Mouse (Mus musculus) gastrocnemius, postnatal 14 days (tissue): ENCODE measurements at regions not wholly inside any gene's neighbourhood (a gene's known extent, or its start where the extent isn't known, plus 50 kb on each side); places are given as distances from the start of the nearest gene placed in this dataset.

Experiments
- DNase-seq: peaks from one replicate; pipeline ENCODE4 v3.0.0; 2021; ENCODE audit warnings: mixed read lengths
- intact Hi-C: fragments of 180-260 bp; cut with DNase I; formaldehyde crosslinking; loops from one replicate; pipeline ENCODE4 v1.15.1; 2025; ENCODE audit warnings: low total_unique reads

- DNase-seq = no peak
- intact Hi-C loops = no loop called here
Measured at GRCm38 (mm10) chr4:56120357-56120756, 588.1 kb upstream of the Klf4 start.

- intact Hi-C loops = no loop called here
- DNase-seq = peak; percentile 87
Measured at GRCm38 (mm10) chr4:56113701-56114196, 581.5 kb upstream of the Klf4 start.

GRCm38 (mm10) chr4:56112931-56113700 lies 580.9 kb upstream of the Klf4 start:
- intact Hi-C loops = no loop called here

GRCm38 (mm10) chr4:56106962-56107361 lies 574.7 kb upstream of the Klf4 start:
- DNase-seq = no peak
- intact Hi-C loops = no loop called here

More at GRCm38 (mm10) chr4:56112931-56113700, 580.9 kb upstream of the Klf4 start:
- no peak for DNase-seq

GRCm38 (mm10) chr4:56102314-56102713 lies 570.0 kb upstream of the Klf4 start:
- intact Hi-C loops = no loop called here
- no peak for DNase-seq

GRCm38 (mm10) chr4:56090796-56091195 lies 558.5 kb upstream of the Klf4 start:
- peak; percentile 24 for DNase-seq
- intact Hi-C loops = no loop called here

GRCm38 (mm10) chr4:56088701-56089100 lies 556.4 kb upstream of the Klf4 start:
- DNase-seq = no peak
- intact Hi-C loops = no loop called here

- no peak for DNase-seq
- intact Hi-C loops = no loop called here
Measured at GRCm38 (mm10) chr4:56086306-56086705, 554.0 kb upstream of the Klf4 start.

GRCm38 (mm10) chr4:56084205-56084604 lies 551.9 kb upstream of the Klf4 start:
- intact Hi-C loops = no loop called here
- no peak for DNase-seq

- no peak for DNase-seq
- intact Hi-C loops = no loop called here
Measured at GRCm38 (mm10) chr4:56082411-56082810, 550.1 kb upstream of the Klf4 start.

GRCm38 (mm10) chr4:56080960-56081359 lies 548.7 kb upstream of the Klf4 start:
- intact Hi-C loops = no loop called here
- DNase-seq = no peak

- DNase-seq = peak; percentile 50
- intact Hi-C loops = no loop called here
Measured at GRCm38 (mm10) chr4:56070664-56071334, 538.5 kb upstream of the Klf4 start.

GRCm38 (mm10) chr4:56068859-56069258 lies 536.6 kb upstream of the Klf4 start:
- DNase-seq = no peak
- intact Hi-C loops = no loop called here

- intact Hi-C loops = no loop called here
- DNase-seq = no peak
Measured at GRCm38 (mm10) chr4:56064657-56065056, 532.4 kb upstream of the Klf4 start.

GRCm38 (mm10) chr4:56051792-56052380 lies 519.6 kb upstream of the Klf4 start:
- intact Hi-C loops = no loop called here
- no peak for DNase-seq

GRCm38 (mm10) chr4:56039327-56039726 lies 507.1 kb upstream of the Klf4 start:
- no peak for DNase-seq
- intact Hi-C loops = no loop called here

GRCm38 (mm10) chr4:56036334-56036733 lies 504.1 kb upstream of the Klf4 start:
- DNase-seq = no peak
- intact Hi-C loops = no loop called here

GRCm38 (mm10) chr4:56035543-56035942 lies 503.3 kb upstream of the Klf4 start:
- no peak for DNase-seq
- intact Hi-C loops = no loop called here

GRCm38 (mm10) chr4:56028441-56028840 lies 496.2 kb upstream of the Klf4 start:
- intact Hi-C loops = no loop called here
- no peak for DNase-seq

- DNase-seq = no peak
- intact Hi-C loops = no loop called here
Measured at GRCm38 (mm10) chr4:56027258-56027657, 495.0 kb upstream of the Klf4 start.

- intact Hi-C loops = no loop called here
- no peak for DNase-seq
Measured at GRCm38 (mm10) chr4:56024478-56024877, 492.2 kb upstream of the Klf4 start.
